Mouse (Mus musculus) B cell, adult 2 months (primary cell): ENCODE data around the gene Igf2bp2.

Experiments used
- DNase-seq, 2 experiments: peaks; one replicate each; pipeline ENCODE4 v3.0.0; 2022

The Igf2bp2 gene

GRCm38 (mm10) chr16:22015569-22015968 is 147.5 kb downstream of the Igf2bp2 start:
- DNase-seq: no peak

- DNase-seq: peak in 1 of 2 experiments; percentile 62
Measured at GRCm38 (mm10) chr16:22009596-22009995, 153.5 kb downstream of the Igf2bp2 start.

DNA sequence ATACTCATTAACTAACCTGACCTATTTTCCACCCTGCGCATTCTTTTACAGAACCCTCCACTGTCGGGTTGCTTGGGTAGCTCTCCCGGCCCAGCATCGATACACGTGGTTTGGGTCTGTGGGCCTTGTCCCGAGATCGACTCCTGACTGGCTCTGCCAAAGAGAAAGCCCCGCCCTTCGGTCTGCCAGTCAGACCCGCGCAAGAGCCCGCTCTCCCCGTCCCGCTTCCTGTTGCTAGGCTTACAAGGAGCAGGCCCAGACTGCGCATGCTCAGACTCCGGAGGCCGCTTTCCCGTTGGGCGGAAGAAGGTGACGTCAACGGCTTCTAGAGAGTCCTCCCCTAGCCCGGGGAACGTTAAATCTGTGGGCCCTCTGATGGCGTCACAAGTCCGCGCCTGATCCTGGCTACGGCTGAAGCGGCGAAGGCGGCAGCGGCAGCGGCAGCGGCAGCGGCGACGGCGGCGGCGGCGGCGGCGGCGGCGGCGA is 154.0 kb downstream of the Igf2bp2 start, which contains the start of gene Senp2:
Gene Senp2, plus strand, starts transcription at position 386 of the 486 bp plus-strand sequence.
- peak; percentile 99 for DNase-seq
